Mouse (Mus musculus): ENCODE results near the gene Tdpoz4. TPM values are rescaled to one million over a fixed set of nuclear protein-coding genes. Genes with fewer than 3 reads are reported as not detected.
"Not testable (repeated sequence)": the region's sequence is repeated elsewhere in the genome, so short reads cannot be mapped to it uniquely, and the experiment has no call there.

Tdpoz4 gene
- polyA plus RNA-seq (2015; fragmentation: Nextera tagmentation; extraction: Ambion mirVana) = not detected in 2 replicates

- H3K9me3 ChIP-seq (ENCODE audit: control insufficient read depth, low read length); ATAC-seq: not testable (repeated sequence)
Observed at GRCm38 (mm10) chr3:93796098-93796497, at the start of gene Tdpoz4. Gene Tdpoz4, plus strand, starts transcription at chr3:93796398.

DNA sequence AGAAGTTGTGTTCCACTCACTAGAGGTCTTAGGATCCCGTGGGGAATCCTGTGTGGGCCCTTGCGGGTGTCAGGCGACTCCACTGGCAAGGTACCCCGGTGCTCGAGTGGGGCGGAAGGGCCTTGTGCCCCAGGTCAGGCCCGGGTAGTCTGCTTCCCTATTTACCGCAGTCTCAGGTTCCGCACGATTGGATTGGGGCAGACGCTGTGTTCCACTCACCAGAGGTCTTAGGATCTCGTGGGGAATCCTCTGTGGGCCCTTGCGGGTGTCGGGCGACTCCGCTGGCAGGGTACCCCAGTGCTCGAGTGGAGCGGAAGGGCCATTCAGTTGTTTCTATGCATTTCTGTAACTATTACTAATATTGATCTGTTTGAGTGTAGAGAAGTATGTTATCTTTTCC lies 42.2 kb upstream of the Tdpoz4 start:
- H3K9ac ChIP-seq (replicated peaks; ENCODE audit: low read depth, low read length); H3K36me3 ChIP-seq (ENCODE audit: control insufficient read depth, insufficient read depth); H3K9me3 ChIP-seq (ENCODE audit: control insufficient read depth, low read length); ATAC-seq; H3K4me1 ChIP-seq (replicated peaks; ENCODE audit: control insufficient read depth, insufficient read depth, low read length); H3K27ac ChIP-seq (ENCODE audit: low read length); H3K27me3 ChIP-seq (replicated peaks; ENCODE audit: control insufficient read depth, insufficient read depth, low read length); H3K4me2 ChIP-seq (ENCODE audit: low read length); H3K4me3 ChIP-seq (replicated peaks; ENCODE audit: low read length): not testable (repeated sequence)
- WGBS = 90% methylated on average over 17 of the region's 18 CpGs

More at GRCm38 (mm10) chr3:93796098-93796497, at the start of gene Tdpoz4:
- not testable (repeated sequence) for H3K4me3 ChIP-seq (replicated peaks; ENCODE audit: low read length); H3K27ac ChIP-seq (ENCODE audit: low read length); H3K4me1 ChIP-seq (replicated peaks; ENCODE audit: control insufficient read depth, insufficient read depth, low read length); H3K27me3 ChIP-seq (replicated peaks; ENCODE audit: control insufficient read depth, insufficient read depth, low read length); H3K9ac ChIP-seq (replicated peaks; ENCODE audit: low read depth, low read length); H3K4me2 ChIP-seq (ENCODE audit: low read length); H3K36me3 ChIP-seq (ENCODE audit: control insufficient read depth, insufficient read depth)

GRCm38 (mm10) chr3:93772700-93773099 lies 23.5 kb upstream of the Tdpoz4 start, which contains the start of gene Gm5773:
Gene Gm5773, plus strand, starts transcription at chr3:93773000.
- H3K9me3 ChIP-seq (ENCODE audit: control insufficient read depth, low read length); ATAC-seq; H3K4me3 ChIP-seq (replicated peaks; ENCODE audit: low read length); H3K4me2 ChIP-seq (ENCODE audit: low read length); H3K9ac ChIP-seq (replicated peaks; ENCODE audit: low read depth, low read length); H3K36me3 ChIP-seq (ENCODE audit: control insufficient read depth, insufficient read depth); H3K4me1 ChIP-seq (replicated peaks; ENCODE audit: control insufficient read depth, insufficient read depth, low read length); H3K27ac ChIP-seq (ENCODE audit: low read length); H3K27me3 ChIP-seq (replicated peaks; ENCODE audit: control insufficient read depth, insufficient read depth, low read length): not testable (repeated sequence)
- WGBS = 81% methylated on average over 1 of the region's 1 CpGs

- not testable (repeated sequence) for H3K27me3 ChIP-seq (replicated peaks; ENCODE audit: control insufficient read depth, insufficient read depth, low read length); H3K36me3 ChIP-seq (ENCODE audit: control insufficient read depth, insufficient read depth); H3K4me1 ChIP-seq (replicated peaks; ENCODE audit: control insufficient read depth, insufficient read depth, low read length); H3K9me3 ChIP-seq (ENCODE audit: control insufficient read depth, low read length); H3K9ac ChIP-seq (replicated peaks; ENCODE audit: low read depth, low read length); H3K4me2 ChIP-seq (ENCODE audit: low read length); H3K4me3 ChIP-seq (replicated peaks; ENCODE audit: low read length); H3K27ac ChIP-seq (ENCODE audit: low read length)
- ATAC-seq = 0 out of 2 replicates have a peak, but pooled peaks have one; percentile 47
Observed at GRCm38 (mm10) chr3:93813341-93813740, 17.1 kb downstream of the Tdpoz4 start.

- not testable (repeated sequence) for H3K9me3 ChIP-seq (ENCODE audit: control insufficient read depth, low read length); H3K27ac ChIP-seq (ENCODE audit: low read length); H3K4me3 ChIP-seq (replicated peaks; ENCODE audit: low read length); H3K36me3 ChIP-seq (ENCODE audit: control insufficient read depth, insufficient read depth); H3K9ac ChIP-seq (replicated peaks; ENCODE audit: low read depth, low read length); H3K27me3 ChIP-seq (replicated peaks; ENCODE audit: control insufficient read depth, insufficient read depth, low read length); ATAC-seq; H3K4me1 ChIP-seq (replicated peaks; ENCODE audit: control insufficient read depth, insufficient read depth, low read length); H3K4me2 ChIP-seq (ENCODE audit: low read length)
- WGBS = 95% methylated on average over 1 of the region's 1 CpGs
Observed at GRCm38 (mm10) chr3:93825720-93826119, 29.5 kb downstream of the Tdpoz4 start, which contains the start of gene Tdpoz3. Gene Tdpoz3, plus strand, starts transcription at chr3:93826020.

Other genes starting within 250 kb of the Tdpoz4 start
- gene S100a10, start 241.3 kb upstream of the Tdpoz4 start, polyA plus RNA-seq (2015; fragmentation: Nextera tagmentation; extraction: Ambion mirVana) = 117 and 124 TPM in 2 replicates
- gene Tdpoz2, start 143.7 kb upstream of the Tdpoz4 start, polyA plus RNA-seq (2015; fragmentation: Nextera tagmentation; extraction: Ambion mirVana) = not detected in 2 replicates
- not detected in 2 replicates for gene Tdpoz1, start 120.1 kb upstream of the Tdpoz4 start, polyA plus RNA-seq (2015; fragmentation: Nextera tagmentation; extraction: Ambion mirVana)
- gene Gm37596, start 103.3 kb upstream of the Tdpoz4 start, polyA plus RNA-seq (2015; fragmentation: Nextera tagmentation; extraction: Ambion mirVana) = not detected in 2 replicates
- gene Gm5773, start 23.4 kb upstream of the Tdpoz4 start, polyA plus RNA-seq (2015; fragmentation: Nextera tagmentation; extraction: Ambion mirVana) = not detected in 2 replicates
- gene Tdpoz3, start 29.6 kb downstream of the Tdpoz4 start, polyA plus RNA-seq (2015; fragmentation: Nextera tagmentation; extraction: Ambion mirVana) = not detected in 2 replicates
- not detected in 2 replicates for gene Gm9117, start 147.1 kb downstream of the Tdpoz4 start, polyA plus RNA-seq (2015; fragmentation: Nextera tagmentation; extraction: Ambion mirVana)
- gene Tdpoz5, start 164.9 kb downstream of the Tdpoz4 start, polyA plus RNA-seq (2015; fragmentation: Nextera tagmentation; extraction: Ambion mirVana) = not detected in 2 replicates